ENCODE assay signal across 8 mouse cellular contexts in genomic region chr7:80339371-80339770, GRCm38 (mm10). TPM values are rescaled to one million over a fixed set of nuclear protein-coding genes. Genes with fewer than 3 reads are reported as not detected.
A peak's percentile ranks its signal among the peaks of the same experiment; 100 is the strongest.
DNase-seq lines count a peak whose midpoint lies in the region; ATAC-seq and TF ChIP-seq lines count a peak whose summit lies in the region.

No protein-coding gene starts in this region.

- no peaks in the 10 kb centered on the region for H3K9me3 ChIP-seq in E14TG2a.4 (ENCODE audit: low read length)
- no peaks in the 10 kb centered on the region for H3K9me3 ChIP-seq in embryonic facial prominence, embryonic 14.5 days (ENCODE audit: control insufficient read depth, low read length)
- H3K9me3 ChIP-seq in hindbrain, embryonic 16.5 days (ENCODE audit: control insufficient read depth, low read length), result no peaks in the 10 kb centered on the region
- no peaks in the 10 kb centered on the region for H3K9me3 ChIP-seq in liver, embryonic 16.5 days (replicated peaks; ENCODE audit: control insufficient read depth, low read length)
- no peaks in the 10 kb centered on the region for H3K9me3 ChIP-seq in neural tube, embryonic 14.5 days (ENCODE audit: control insufficient read depth, low read length)

- peak overlapping the region; percentile 80 for H3K4me3 ChIP-seq in E14TG2a.4 (replicated peaks; ENCODE audit: low read length)
- peak overlapping the region; percentile 65 for H3K4me3 ChIP-seq in embryonic facial prominence, embryonic 14.5 days (ENCODE audit: low read depth, low read length)
- H3K4me3 ChIP-seq in hindbrain, embryonic 16.5 days (ENCODE audit: low read length), result peak overlapping the region; percentile 71
- peak overlapping the region; percentile 74 for H3K4me3 ChIP-seq in liver, embryonic 16.5 days (ENCODE audit: low read depth, low read length)
- H3K4me3 ChIP-seq in neural tube, embryonic 14.5 days (ENCODE audit: low read depth, low read length), result peak overlapping the region; percentile 53

- TF ChIP-seq CTCF in E14TG2a.4 (conservative IDR thresholded peaks at IDR 0.05; ENCODE audit: low read length), result no peak

- H3K4me2 ChIP-seq in embryonic facial prominence, embryonic 14.5 days (ENCODE audit: low read depth, low read length), result peak overlapping the region; percentile 77
- H3K4me2 ChIP-seq in hindbrain, embryonic 16.5 days (ENCODE audit: low read length), result peak overlapping the region; percentile 87
- H3K4me2 ChIP-seq in liver, embryonic 16.5 days (ENCODE audit: low read depth, low read length), result peak overlapping the region; percentile 74
- H3K4me2 ChIP-seq in neural tube, embryonic 14.5 days (ENCODE audit: low read depth, low read length), result peak overlapping the region; percentile 85

- WGBS in embryonic facial prominence, embryonic 14.5 days, result 6% methylated on average over 12 of the region's 17 CpGs
- 5% methylated on average over 17 of the region's 17 CpGs for WGBS in hindbrain, embryonic 16.5 days
- 11% methylated on average over 15 of the region's 17 CpGs for WGBS in liver, embryonic 16.5 days (ENCODE audit: insufficient replicate concordance)
- WGBS in neural tube, embryonic 14.5 days, result 4% methylated on average over 17 of the region's 17 CpGs

- H3K27ac ChIP-seq in embryonic facial prominence, embryonic 14.5 days (replicated peaks; ENCODE audit: low read depth, low read length), result peak overlapping the region; percentile 67; the same call in 1 of the 2 replicates
- peak overlapping the region; percentile 78 for H3K27ac ChIP-seq in hindbrain, embryonic 16.5 days (ENCODE audit: low read depth, low read length)
- H3K27ac ChIP-seq in liver, embryonic 16.5 days (ENCODE audit: low read length), result no peak overlapping the region
- H3K27ac ChIP-seq in neural tube, embryonic 14.5 days (ENCODE audit: low read depth, low read length), result peak overlapping the region; percentile 58

- peak; percentile 51 to 78 for DNase-seq in adrenal gland, adult (ENCODE audit: inconsistent age in 2 of 2, low spot score in 1 of 2)
- DNase-seq in adrenal gland, postnatal 25 days, result no peak
- peak; percentile 52 for DNase-seq in embryonic facial prominence, embryonic 14.5 days (ENCODE audit: low spot score)
- no peak for DNase-seq in frontal cortex, postnatal 10 days (ENCODE audit: low spot score in 2 of 2)

- H3K4me1 ChIP-seq in E14TG2a.4 (replicated peaks; ENCODE audit: low read depth, low read length), result peaks cover 48% of the 10 kb centered on the region
- H3K4me1 ChIP-seq in embryonic facial prominence, embryonic 14.5 days (ENCODE audit: control insufficient read depth, insufficient read depth, low read length), result peaks cover 21% of the 10 kb centered on the region
- peaks cover 34% of the 10 kb centered on the region for H3K4me1 ChIP-seq in hindbrain, embryonic 16.5 days (ENCODE audit: control insufficient read depth, insufficient read depth, low read depth, low read length)
- H3K4me1 ChIP-seq in liver, embryonic 16.5 days (ENCODE audit: control insufficient read depth, low read depth, low read length), result peaks cover 28% of the 10 kb centered on the region
- peaks cover 39% of the 10 kb centered on the region for H3K4me1 ChIP-seq in neural tube, embryonic 14.5 days (ENCODE audit: control insufficient read depth, insufficient read depth, low read length)

- H3K9ac ChIP-seq in embryonic facial prominence, embryonic 14.5 days (ENCODE audit: low read depth, low read length), result peak overlapping the region; percentile 76
- peak overlapping the region; percentile 80 for H3K9ac ChIP-seq in hindbrain, embryonic 16.5 days (ENCODE audit: low read depth, low read length)
- peak overlapping the region; percentile 73 for H3K9ac ChIP-seq in liver, embryonic 16.5 days (ENCODE audit: low read depth, low read length)
- peak overlapping the region; percentile 65 for H3K9ac ChIP-seq in neural tube, embryonic 14.5 days (replicated peaks; ENCODE audit: low read depth, low read length)

- no peak for ATAC-seq in embryonic facial prominence, embryonic 14.5 days (ENCODE audit: low read depth)
- no peak for ATAC-seq in hindbrain, embryonic 16.5 days
- no peak for ATAC-seq in liver, embryonic 16.5 days (ENCODE audit: low read depth)
- ATAC-seq in neural tube, embryonic 14.5 days (ENCODE audit: low read depth), result no peak

- peaks cover 40% of the 10 kb centered on the region for H3K36me3 ChIP-seq in E14TG2a.4 (ENCODE audit: insufficient read depth, low read length)
- peaks cover 33% of the 10 kb centered on the region for H3K36me3 ChIP-seq in embryonic facial prominence, embryonic 14.5 days (ENCODE audit: control insufficient read depth, insufficient read depth, low read length)
- H3K36me3 ChIP-seq in hindbrain, embryonic 16.5 days (ENCODE audit: control insufficient read depth, insufficient read depth, low read length), result peaks cover 15% of the 10 kb centered on the region
- peaks cover 3% of the 10 kb centered on the region for H3K36me3 ChIP-seq in liver, embryonic 16.5 days (ENCODE audit: control insufficient read depth, insufficient read depth)
- H3K36me3 ChIP-seq in neural tube, embryonic 14.5 days (ENCODE audit: control insufficient read depth, insufficient read depth, low read length), result peaks cover 20% of the 10 kb centered on the region

- peaks cover 24% of the 10 kb centered on the region for H3K27me3 ChIP-seq in E14TG2a.4 (ENCODE audit: insufficient read depth, low read length)
- H3K27me3 ChIP-seq in embryonic facial prominence, embryonic 14.5 days (replicated peaks; ENCODE audit: control insufficient read depth, insufficient read depth, low read length), result no peaks in the 10 kb centered on the region
- H3K27me3 ChIP-seq in hindbrain, embryonic 16.5 days (replicated peaks; ENCODE audit: control insufficient read depth, insufficient read depth, low read length), result no peaks in the 10 kb centered on the region
- no peaks in the 10 kb centered on the region for H3K27me3 ChIP-seq in liver, embryonic 16.5 days (ENCODE audit: control insufficient read depth, insufficient read depth, low read depth, low read length)
- no peaks in the 10 kb centered on the region for H3K27me3 ChIP-seq in neural tube, embryonic 14.5 days (ENCODE audit: control insufficient read depth, insufficient read depth, low read length)

RNA-seq across cellular contexts. Expression of gene Unc45a, which starts 1.4 kb away (rescaled TPM):
- 47.0 and 49.5 TPM in 2 replicates for total RNA-seq in adrenal gland, postnatal 25 days (2021)
- polyA plus RNA-seq in embryonic facial prominence, embryonic 14.5 days (2014; fragmentation: Nextera tagmentation; extraction: Ambion mirVana), result 34.1 and 39.7 TPM in 2 replicates
- 57.0 and 65.7 TPM in 2 replicates for polyA plus RNA-seq in hindbrain, embryonic 16.5 days (2015; fragmentation: Nextera tagmentation; extraction: Ambion mirVana)
- 9.0 and 9.3 TPM in 2 replicates for polyA plus RNA-seq in liver, embryonic 16.5 days (2015; fragmentation: Nextera tagmentation; extraction: Ambion mirVana)
- polyA plus RNA-seq in neural tube, embryonic 14.5 days (2014; fragmentation: Nextera tagmentation; extraction: Ambion mirVana), result 32.3 and 41.0 TPM in 2 replicates

RNA-seq across cellular contexts. Expression of gene Hddc3, which starts 3.5 kb away (rescaled TPM):
- total RNA-seq in adrenal gland, postnatal 25 days (2021), result 32.8 and 37.9 TPM in 2 replicates
- polyA plus RNA-seq in embryonic facial prominence, embryonic 14.5 days (2014; fragmentation: Nextera tagmentation; extraction: Ambion mirVana), result 19.6 and 22.8 TPM in 2 replicates
- polyA plus RNA-seq in hindbrain, embryonic 16.5 days (2015; fragmentation: Nextera tagmentation; extraction: Ambion mirVana), result 21.3 and 26.7 TPM in 2 replicates
- 3.1 and 3.5 TPM in 2 replicates for polyA plus RNA-seq in liver, embryonic 16.5 days (2015; fragmentation: Nextera tagmentation; extraction: Ambion mirVana)
- 21.5 and 25.8 TPM in 2 replicates for polyA plus RNA-seq in neural tube, embryonic 14.5 days (2014; fragmentation: Nextera tagmentation; extraction: Ambion mirVana)

RNA-seq across cellular contexts. Expression of gene Rccd1, which starts 15.1 kb away (rescaled TPM):
- 15.4 and 19.1 TPM in 2 replicates for total RNA-seq in adrenal gland, postnatal 25 days (2021)
- polyA plus RNA-seq in embryonic facial prominence, embryonic 14.5 days (2014; fragmentation: Nextera tagmentation; extraction: Ambion mirVana), result 6.8 and 8.4 TPM in 2 replicates
- 9.9 and 11.5 TPM in 2 replicates for polyA plus RNA-seq in hindbrain, embryonic 16.5 days (2015; fragmentation: Nextera tagmentation; extraction: Ambion mirVana)
- 2.3 and 2.6 TPM in 2 replicates for polyA plus RNA-seq in liver, embryonic 16.5 days (2015; fragmentation: Nextera tagmentation; extraction: Ambion mirVana)
- polyA plus RNA-seq in neural tube, embryonic 14.5 days (2014; fragmentation: Nextera tagmentation; extraction: Ambion mirVana), result 13.7 and 20.1 TPM in 2 replicates

RNA-seq across cellular contexts. Expression of gene Man2a2, which starts 31.8 kb away (rescaled TPM):
- total RNA-seq in adrenal gland, postnatal 25 days (2021), result 92.6 and 109 TPM in 2 replicates
- 15.7 and 19.3 TPM in 2 replicates for polyA plus RNA-seq in embryonic facial prominence, embryonic 14.5 days (2014; fragmentation: Nextera tagmentation; extraction: Ambion mirVana)
- polyA plus RNA-seq in hindbrain, embryonic 16.5 days (2015; fragmentation: Nextera tagmentation; extraction: Ambion mirVana), result 20.7 and 24.4 TPM in 2 replicates
- polyA plus RNA-seq in liver, embryonic 16.5 days (2015; fragmentation: Nextera tagmentation; extraction: Ambion mirVana), result 2.6 and 3.1 TPM in 2 replicates
- 22.9 and 23.6 TPM in 2 replicates for polyA plus RNA-seq in neural tube, embryonic 14.5 days (2014; fragmentation: Nextera tagmentation; extraction: Ambion mirVana)

RNA-seq across cellular contexts. Expression of gene Prc1, which starts 45.1 kb away (rescaled TPM):
- total RNA-seq in adrenal gland, postnatal 25 days (2021), result 17.8 and 23.2 TPM in 2 replicates
- polyA plus RNA-seq in embryonic facial prominence, embryonic 14.5 days (2014; fragmentation: Nextera tagmentation; extraction: Ambion mirVana), result 108 and 118 TPM in 2 replicates
- 34.9 and 41.2 TPM in 2 replicates for polyA plus RNA-seq in hindbrain, embryonic 16.5 days (2015; fragmentation: Nextera tagmentation; extraction: Ambion mirVana)
- polyA plus RNA-seq in liver, embryonic 16.5 days (2015; fragmentation: Nextera tagmentation; extraction: Ambion mirVana), result 125 and 133 TPM in 2 replicates
- polyA plus RNA-seq in neural tube, embryonic 14.5 days (2014; fragmentation: Nextera tagmentation; extraction: Ambion mirVana), result 21.5 and 24.9 TPM in 2 replicates

Comparison
In these comparisons a context has a peak if more than half of its experiments do, and no peak if none do; other contexts are left out.
1. DNase-seq: peak in adrenal gland, adult (2 of 2) and embryonic facial prominence, embryonic 14.5 days (single experiment); none in adrenal gland, postnatal 25 days (single experiment) and frontal cortex, postnatal 10 days (0 of 2).
2. Peak in every context shown above with its lines, with median percentiles within 50 percentile points of each other: H3K4me3 ChIP-seq, H3K4me2 ChIP-seq and H3K9ac ChIP-seq.